8 mouse cellular contexts compared by ENCODE assay signal in genomic region chr5:143817931-143818311, GRCm38 (mm10). TPM values are rescaled to one million over a fixed set of nuclear protein-coding genes. Genes with fewer than 3 reads are reported as not detected.
A peak's percentile ranks its signal among the peaks of the same experiment; 100 is the strongest.
DNase-seq lines count a peak whose midpoint lies in the region; ATAC-seq and TF ChIP-seq lines count a peak whose summit lies in the region.

No protein-coding gene starts in this region.

- no peak for TF ChIP-seq CTCF in left cerebral cortex, adult 2 months (IDR thresholded peaks at IDR 0.05)
- no peak for TF ChIP-seq CTCF in embryonic fibroblast, embryonic 13.5 days (IDR thresholded peaks at IDR 0.05; ENCODE audit: borderline replicate concordance, insufficient read depth, low read length)

- H3K27ac ChIP-seq in left cerebral cortex, adult 2 months: peak overlapping the region; percentile 86
- peak overlapping the region; percentile 30; the same call in 1 of the 2 replicates for H3K27ac ChIP-seq in embryonic fibroblast, embryonic 13.5 days (ENCODE audit: insufficient read depth, low read length)
- H3K27ac ChIP-seq in kidney, embryonic 15.5 days: peak overlapping the region; percentile 55

- H3K27me3 ChIP-seq in kidney, embryonic 15.5 days: no peaks in the 10 kb centered on the region

- intact Hi-C loops in left cerebral cortex, adult 2 months (cut with DNase I): no loop called here

- H3K36me3 ChIP-seq in kidney, embryonic 15.5 days: no peaks in the 10 kb centered on the region

- H3K4me3 ChIP-seq in left cerebral cortex, adult 2 months: peak overlapping the region; percentile 90
- peak overlapping the region; percentile 99 for H3K4me3 ChIP-seq in embryonic fibroblast, embryonic 13.5 days (ENCODE audit: insufficient read depth, low read length)
- H3K4me3 ChIP-seq in kidney, embryonic 15.5 days (replicated peaks): peak overlapping the region; percentile 77

- no peaks in the 10 kb centered on the region for H3K9me3 ChIP-seq in kidney, embryonic 15.5 days (replicated peaks)

- TF ChIP-seq POLR2A in embryonic fibroblast, embryonic 13.5 days (IDR thresholded peaks at IDR 0.05; ENCODE audit: low read depth, low read length): no peak

- no peaks in the 10 kb centered on the region for H3K4me1 ChIP-seq in embryonic fibroblast, embryonic 13.5 days (ENCODE audit: control insufficient read depth, insufficient read depth, low read length)
- H3K4me1 ChIP-seq in kidney, embryonic 15.5 days: peaks cover 13% of the 10 kb centered on the region

- H3K9ac ChIP-seq in kidney, embryonic 15.5 days: peak overlapping the region; percentile 69

- peak; percentile 67 for ATAC-seq in kidney, embryonic 15.5 days (replicated peaks; ENCODE audit: low FRiP score)
- ATAC-seq in megakaryocyte progenitor cell, adult 5-6 weeks (replicated peaks; ENCODE audit: poor library complexity): peak; percentile 4; the same call in 1 of the 2 replicates
- ATAC-seq in megakaryocyte-erythroid progenitor cell, adult 5-6 weeks (replicated peaks; ENCODE audit: low FRiP score, low TSS enrichment, poor library complexity, severe bottlenecking): no peak

- peak overlapping the region; percentile 85 for H3K4me2 ChIP-seq in kidney, embryonic 15.5 days

- DNase-seq in left cerebral cortex, adult 2 months (ENCODE audit: extremely low spot score in 1 of 2, low spot score in 2 of 2): no peak
- DNase-seq in left cerebral cortex, adult 11 months (ENCODE audit: low spot score): no peak
- DNase-seq in urinary bladder, adult 18-20 months (ENCODE audit: low spot score in 2 of 2): no peak
- no peak for DNase-seq in natural killer cell, adult 2 months (ENCODE audit: low spot score in 2 of 2)

- under 1% methylated on average over 32 of the region's 32 CpGs for WGBS in kidney, embryonic 15.5 days

RNA-seq across cellular contexts. Expression of gene Eif2ak1, which starts 0.3 kb away (rescaled TPM):
- 10 to 100 TPM; 43.6 to 48.3 TPM for total RNA-seq in left cerebral cortex, adult 2 months (2021)
- 26.9 and 30.0 TPM in 2 replicates for polyA plus RNA-seq in embryonic fibroblast, embryonic 13.5 days (2011; ENCODE audit: insufficient read length, low read depth, missing spikeins)
- 41.1 and 43.3 TPM in 2 replicates for polyA plus RNA-seq in kidney, embryonic 15.5 days (2015; fragmentation: Nextera tagmentation; extraction: Ambion mirVana)
- total RNA-seq in megakaryocyte progenitor cell, adult 5-6 weeks (2015): 22.1 and 22.7 TPM in 2 replicates
- 34.2 and 35.2 TPM in 2 replicates for total RNA-seq in megakaryocyte progenitor cell, adult 5-6 weeks (2017)
- 42.5 and 46.7 TPM in 2 replicates for total RNA-seq in megakaryocyte-erythroid progenitor cell, adult 5-6 weeks (2014; fragmentation: Nextera tagmentation)
- 40.8 and 64.6 TPM in 2 replicates for total RNA-seq in megakaryocyte-erythroid progenitor cell, adult 5-6 weeks (2017)

Comparison
In these comparisons a context has a peak if more than half of its experiments do, and no peak if none do; other contexts are left out.
1. H3K27ac ChIP-seq: peak in every context shown above with its lines; median percentile 86 in left cerebral cortex, adult 2 months; 55 in kidney, embryonic 15.5 days; 30 in embryonic fibroblast, embryonic 13.5 days.